Mouse (Mus musculus): ENCODE results near the gene Sox5. TPM values are rescaled to one million over a fixed set of nuclear protein-coding genes. Genes with fewer than 3 reads are reported as not detected.

Gene Sox5
- polyA plus RNA-seq, 1 experiment from 2014 or later: 33.0 TPM

DNA sequence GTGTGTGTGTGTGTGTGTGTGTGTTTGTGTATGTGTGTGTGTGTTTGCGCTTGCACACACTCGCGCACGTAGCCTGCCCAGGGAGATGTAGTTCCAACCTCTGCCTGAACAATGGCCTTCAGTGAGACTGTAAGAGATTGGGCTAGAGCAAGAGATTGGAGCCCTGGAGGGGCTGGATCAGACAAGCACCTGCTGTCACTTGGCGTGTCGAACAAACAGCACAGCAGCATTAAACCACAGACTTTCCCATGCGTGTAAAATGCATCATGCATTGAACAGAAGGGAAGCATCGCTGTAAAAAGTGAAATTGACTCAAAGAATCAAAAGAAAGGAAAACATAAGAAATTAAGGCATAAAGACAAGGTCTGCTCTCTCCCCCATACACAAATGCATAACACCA, 11.1 kb upstream of the Sox5 start:
- no peak overlapping the region for H3K9ac ChIP-seq
- WGBS: 88% methylated on average over 8 of the region's 8 CpGs
- ATAC-seq (ENCODE audit: low FRiP score, low read depth): no peak

DNA sequence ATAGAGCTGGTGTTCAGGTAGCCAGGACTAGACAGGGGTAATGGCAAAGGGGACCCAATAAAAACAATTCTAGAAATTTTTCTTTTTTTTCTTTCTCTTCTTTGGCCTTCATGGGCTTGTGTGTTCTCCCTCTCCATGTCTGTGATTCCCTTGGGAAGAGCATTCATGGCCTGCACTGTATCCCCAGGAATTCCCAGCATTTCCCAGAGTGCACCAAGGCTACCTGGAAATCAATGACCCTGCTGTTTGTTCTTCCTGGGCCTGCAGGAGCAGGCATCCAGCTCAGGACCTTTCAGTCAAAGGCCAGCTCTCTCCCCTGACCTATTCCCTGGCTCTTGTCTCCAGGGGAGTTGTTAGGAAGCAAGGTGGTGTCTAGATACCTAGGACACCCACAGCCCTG, 1.5 kb upstream of the Sox5 start:
- Histone ChIP-seq H3K9ac (no peak overlapping the region), H3K27ac (no peak overlapping the region), H3K4me1 (peaks cover 16% of the 10 kb centered on the region; the same call in 1 of the 2 replicates), H3K27me3 (replicated peaks) (peaks cover 6% of the 10 kb centered on the region), H3K4me2 (replicated peaks) (peak overlapping the region; percentile 93), H3K36me3 (no peaks in the 10 kb centered on the region), H3K9me3 (no peaks in the 10 kb centered on the region), H3K4me3 (no peak overlapping the region)
- ATAC-seq (ENCODE audit: low FRiP score, low read depth): no peak

More for the DNA sequence above, 11.1 kb upstream of the Sox5 start:
- Histone ChIP-seq H3K36me3 (no peaks in the 10 kb centered on the region), H3K4me3 (no peak overlapping the region), H3K4me2 (replicated peaks) (no peak overlapping the region), H3K27ac (no peak overlapping the region), H3K4me1 (no peaks in the 10 kb centered on the region), H3K9me3 (no peaks in the 10 kb centered on the region), H3K27me3 (replicated peaks) (no peaks in the 10 kb centered on the region)

DNA sequence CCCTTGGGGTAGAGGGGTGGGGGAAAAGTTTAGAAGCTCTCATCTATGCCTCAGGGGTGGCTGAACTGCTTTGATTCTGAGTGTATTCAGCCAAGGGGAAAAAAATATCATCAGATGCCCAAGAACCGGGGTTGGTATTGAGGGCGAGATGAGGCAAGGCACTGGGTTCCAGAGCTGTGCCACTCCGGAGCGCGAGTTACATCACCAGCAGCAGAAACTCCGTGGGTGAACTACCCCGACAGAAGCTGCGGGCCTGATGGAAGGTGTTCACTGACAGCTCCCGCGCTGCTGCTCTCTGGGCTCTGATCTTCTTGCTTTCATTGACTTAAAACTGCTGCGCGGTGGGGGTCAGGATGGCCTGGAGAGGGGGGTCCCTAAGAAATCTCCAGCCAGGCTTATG, 1.1 kb upstream of the Sox5 start:
- H3K27ac ChIP-seq: no peak overlapping the region

DNA sequence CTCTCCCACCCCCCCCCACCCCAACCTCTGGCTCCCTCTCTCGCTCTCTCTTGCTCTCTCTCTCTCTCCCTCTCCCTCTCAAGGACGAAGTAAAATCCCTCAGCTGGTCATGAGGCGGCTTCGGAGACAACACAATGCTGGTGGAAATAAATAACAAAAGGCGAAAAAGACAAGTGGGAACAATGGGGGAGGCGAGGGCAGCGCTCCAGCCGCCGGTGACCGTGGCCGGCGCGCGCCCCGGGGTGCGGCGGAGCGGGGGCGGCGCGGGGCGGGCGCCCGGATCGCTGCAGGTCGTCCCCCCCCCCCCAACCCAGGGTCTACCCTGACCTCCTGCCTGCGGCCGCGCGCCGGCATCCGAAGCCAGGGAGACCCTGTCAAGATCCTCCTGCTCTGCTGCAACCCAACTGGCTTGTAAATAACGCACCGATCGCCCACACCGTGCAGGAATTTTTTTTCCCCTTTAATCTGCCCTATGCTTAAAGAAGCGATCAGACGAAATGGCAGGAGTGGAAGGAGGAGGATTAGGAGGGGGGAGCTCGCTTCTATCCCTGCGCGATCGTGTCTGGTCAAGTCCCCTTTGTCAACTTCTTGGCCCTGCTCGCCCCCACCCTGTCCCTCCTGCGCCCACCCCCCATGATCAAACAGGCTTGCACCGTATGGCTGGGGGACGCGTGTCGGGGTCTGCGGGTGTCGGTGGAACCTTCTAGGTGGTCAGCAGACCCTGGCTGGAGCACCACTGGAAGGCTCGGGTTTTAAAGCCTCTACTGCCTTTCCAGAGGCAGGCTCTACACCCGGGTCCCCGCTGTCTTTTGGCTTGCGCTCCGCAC, 467 bp upstream of the Sox5 start:
- H3K36me3 ChIP-seq: no peaks in the 10 kb centered on the region
- peak overlapping the region; percentile 71 for H3K4me3 ChIP-seq
- peaks cover 16% of the 10 kb centered on the region; the same call in 1 of the 2 replicates for H3K4me1 ChIP-seq
- peak; percentile 61 for ATAC-seq (ENCODE audit: low FRiP score, low read depth)
- peak overlapping the region; percentile 93 for H3K4me2 ChIP-seq (replicated peaks)
- no peaks in the 10 kb centered on the region for H3K9me3 ChIP-seq
- no peak overlapping the region for H3K27ac ChIP-seq
- peaks cover 6% of the 10 kb centered on the region for H3K27me3 ChIP-seq (replicated peaks)
- WGBS: under 1% methylated on average over 54 of the region's 55 CpGs
- H3K9ac ChIP-seq: peak overlapping the region; percentile 83

More for the DNA sequence above, 1.1 kb upstream of the Sox5 start:
- WGBS: 6% methylated on average over 12 of the region's 12 CpGs
- H3K4me2 ChIP-seq (replicated peaks): peak overlapping the region; percentile 93
- no peaks in the 10 kb centered on the region for H3K36me3 ChIP-seq
- peaks cover 16% of the 10 kb centered on the region; the same call in 1 of the 2 replicates for H3K4me1 ChIP-seq
- H3K9me3 ChIP-seq: no peaks in the 10 kb centered on the region
- peak overlapping the region; percentile 71 for H3K4me3 ChIP-seq
- ATAC-seq (ENCODE audit: low FRiP score, low read depth): peak; percentile 2; the same call in 1 of the 2 replicates
- H3K27me3 ChIP-seq (replicated peaks): peaks cover 6% of the 10 kb centered on the region
- peak overlapping the region; percentile 83; the same call in 1 of the 2 replicates for H3K9ac ChIP-seq

DNA sequence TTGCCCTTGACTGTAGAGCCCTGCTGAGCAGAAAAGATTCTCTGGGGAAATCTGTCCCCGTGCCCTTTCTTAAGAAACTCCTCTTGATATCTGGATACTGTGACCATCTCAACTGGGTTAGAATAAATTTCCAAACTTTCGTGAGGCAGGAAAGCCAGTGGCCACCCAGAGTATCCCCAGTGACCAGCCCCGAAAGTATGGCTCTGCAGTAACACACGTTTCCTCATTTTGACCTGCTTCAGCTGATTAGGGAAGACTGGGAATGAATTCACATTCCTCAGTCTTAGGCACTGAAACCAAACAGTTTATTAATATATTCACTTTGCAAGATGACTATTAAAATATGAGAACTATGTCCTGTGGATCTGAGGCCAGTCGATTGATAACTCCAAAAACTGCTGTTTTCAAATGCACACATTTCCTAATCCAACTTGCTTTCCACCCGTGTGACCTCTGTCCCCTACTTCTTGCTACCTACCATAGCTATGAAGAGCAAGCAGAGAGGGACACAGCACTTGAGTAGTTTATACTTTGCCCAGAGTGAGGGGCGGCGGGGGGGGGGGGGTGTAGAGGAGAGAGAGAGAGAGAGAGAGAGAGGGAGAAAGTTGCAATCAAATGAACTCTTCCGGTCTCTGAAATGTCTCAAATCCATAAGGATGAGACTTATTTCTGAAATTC, 1.0 kb downstream of the Sox5 start:
- Histone ChIP-seq H3K4me3 (peak overlapping the region; percentile 71), H3K4me1 (peaks cover 16% of the 10 kb centered on the region; the same call in 1 of the 2 replicates), H3K27ac (no peak overlapping the region), H3K36me3 (no peaks in the 10 kb centered on the region), H3K4me2 (replicated peaks) (peak overlapping the region; percentile 93), H3K27me3 (replicated peaks) (peaks cover 6% of the 10 kb centered on the region), H3K9ac (peak overlapping the region; percentile 83; the same call in 1 of the 2 replicates), H3K9me3 (no peaks in the 10 kb centered on the region)
- WGBS: 20% methylated on average over 9 of the region's 9 CpGs
- ATAC-seq (ENCODE audit: low FRiP score, low read depth): no peak

DNA sequence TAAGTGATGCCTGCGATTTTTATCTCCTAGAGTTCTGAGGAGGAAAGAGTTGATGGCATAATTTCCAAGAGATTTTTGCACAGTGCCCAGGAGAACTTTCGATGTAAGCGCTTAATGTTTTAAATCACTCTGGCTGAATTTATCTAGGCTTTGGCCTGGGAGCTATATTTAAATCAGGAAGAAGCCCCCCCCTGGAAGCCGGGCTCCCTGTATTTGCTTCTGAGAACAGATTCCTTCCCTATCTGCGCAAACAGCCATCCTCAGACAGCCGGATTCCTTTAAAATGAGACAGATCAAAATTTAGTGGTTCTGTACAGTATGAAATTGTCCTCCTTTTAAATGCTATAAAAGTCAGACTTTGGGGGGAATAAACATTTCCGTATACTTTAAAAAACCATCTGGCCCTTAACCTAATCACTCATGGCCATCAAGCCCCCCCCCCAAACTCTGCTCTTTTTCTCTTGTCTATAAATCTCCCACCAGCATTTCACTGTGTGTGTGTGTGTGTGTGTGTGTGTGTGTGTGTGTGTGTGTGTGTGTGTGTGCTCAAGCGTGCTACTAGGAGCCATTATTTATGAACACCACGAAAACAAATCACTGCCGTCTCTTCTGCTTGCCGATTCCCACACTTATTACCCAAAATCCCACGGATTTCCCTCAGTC, 1.7 kb downstream of the Sox5 start:
- no peak overlapping the region for H3K27ac ChIP-seq
- no peak overlapping the region for H3K9ac ChIP-seq
- H3K4me3 ChIP-seq: no peak overlapping the region
- peaks cover 17% of the 10 kb centered on the region; the same call in 1 of the 2 replicates for H3K4me1 ChIP-seq
- WGBS: 36% methylated on average over 12 of the region's 12 CpGs
- H3K4me2 ChIP-seq (replicated peaks): peak overlapping the region; percentile 93
- no peaks in the 10 kb centered on the region for H3K9me3 ChIP-seq
- H3K36me3 ChIP-seq: no peaks in the 10 kb centered on the region
- ATAC-seq (ENCODE audit: low FRiP score, low read depth): no peak
- peaks cover 6% of the 10 kb centered on the region for H3K27me3 ChIP-seq (replicated peaks)

DNA sequence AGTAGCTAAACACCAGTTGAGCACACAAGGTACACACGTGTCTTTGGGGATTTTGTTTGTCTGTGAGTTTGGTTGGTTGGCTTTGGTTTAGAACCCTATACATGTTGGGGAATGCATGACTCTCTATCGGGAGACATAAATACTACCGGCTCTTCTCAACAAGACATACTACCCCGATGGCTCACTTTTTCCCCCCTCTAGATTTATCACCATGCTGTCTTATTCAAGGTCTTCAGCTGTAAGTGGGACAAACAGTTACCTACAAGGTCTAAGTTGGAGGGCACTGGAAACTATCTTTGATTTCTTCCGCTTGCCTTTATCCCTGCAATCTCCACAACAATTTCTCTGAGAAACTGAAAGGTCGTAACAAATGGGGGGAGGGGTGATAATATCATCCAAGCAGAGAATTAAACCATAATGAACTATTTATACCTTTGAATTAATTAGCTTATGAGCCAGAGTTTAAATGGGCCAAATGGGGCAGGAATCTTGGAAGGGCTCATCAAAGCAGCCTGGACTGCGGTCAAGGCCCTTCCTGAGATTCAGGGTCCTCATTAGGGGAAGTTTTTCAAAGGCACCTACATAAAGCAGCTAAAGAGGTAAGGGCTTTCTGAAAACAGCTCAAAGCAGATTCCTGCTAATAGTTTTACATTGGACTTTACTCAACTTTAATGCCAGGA, 4.3 kb downstream of the Sox5 start:
- Histone ChIP-seq H3K4me1 (peaks cover 21% of the 10 kb centered on the region; the same call in 1 of the 2 replicates), H3K27me3 (replicated peaks) (peaks cover under 1% of the 10 kb centered on the region; the same call in 1 of the 2 replicates), H3K4me3 (no peak overlapping the region), H3K9ac (no peak overlapping the region), H3K27ac (no peak overlapping the region), H3K36me3 (no peaks in the 10 kb centered on the region), H3K4me2 (replicated peaks) (no peak overlapping the region), H3K9me3 (no peaks in the 10 kb centered on the region)
- 92% methylated on average over 7 of the region's 7 CpGs for WGBS
- ATAC-seq (ENCODE audit: low FRiP score, low read depth): no peak

DNA sequence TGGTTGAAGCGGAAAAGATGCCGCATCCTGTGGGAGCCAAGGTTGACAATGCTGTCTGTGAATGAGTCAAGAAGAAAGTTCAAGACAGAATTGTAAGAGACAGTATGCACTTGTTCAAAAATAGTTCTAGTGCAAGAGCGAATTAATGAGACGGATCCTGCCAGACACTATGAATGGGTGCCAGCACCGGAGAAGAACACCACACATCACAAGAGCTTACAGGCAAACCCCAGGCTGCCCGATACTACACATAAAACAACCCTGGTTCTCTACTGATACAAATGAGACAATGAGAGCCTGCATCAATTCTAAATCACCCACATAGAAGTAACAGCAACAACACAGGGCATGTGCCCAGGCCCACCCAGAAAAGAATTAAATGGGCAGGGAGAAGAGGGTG, 8.0 kb downstream of the Sox5 start:
- Histone ChIP-seq H3K27ac (no peak overlapping the region), H3K9ac (no peak overlapping the region), H3K4me2 (replicated peaks) (no peak overlapping the region), H3K27me3 (replicated peaks) (no peaks in the 10 kb centered on the region), H3K4me3 (no peak overlapping the region), H3K36me3 (no peaks in the 10 kb centered on the region), H3K9me3 (no peaks in the 10 kb centered on the region), H3K4me1 (peaks cover 18% of the 10 kb centered on the region)
- no peak for ATAC-seq (ENCODE audit: low FRiP score, low read depth)
- WGBS: 90% methylated on average over 6 of the region's 6 CpGs

DNA sequence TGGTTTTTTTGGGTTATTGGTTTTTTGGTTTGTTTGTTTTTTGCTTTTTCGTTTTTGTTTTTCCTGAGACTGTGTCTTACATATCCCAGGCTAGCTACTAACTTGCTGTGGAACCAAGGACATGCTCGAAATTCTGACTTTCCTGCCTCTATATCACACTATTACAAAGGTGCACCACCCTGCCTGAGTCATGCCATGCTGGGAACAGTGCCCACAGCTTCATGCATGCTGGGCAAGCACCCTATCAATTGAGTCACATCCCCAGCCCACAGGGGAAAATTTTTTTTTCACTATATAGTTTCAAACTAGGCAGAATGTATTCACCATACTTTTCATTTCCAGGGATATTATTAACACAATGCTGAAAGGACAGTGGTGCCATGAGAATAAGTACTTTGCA, 8.8 kb downstream of the Sox5 start:
- H3K27me3 ChIP-seq (replicated peaks): no peaks in the 10 kb centered on the region
- 83% methylated on average over 2 of the region's 2 CpGs for WGBS
- no peaks in the 10 kb centered on the region for H3K36me3 ChIP-seq
- no peak overlapping the region for H3K9ac ChIP-seq
- no peak overlapping the region for H3K4me3 ChIP-seq
- H3K27ac ChIP-seq: no peak overlapping the region
- no peaks in the 10 kb centered on the region for H3K9me3 ChIP-seq
- no peak for ATAC-seq (ENCODE audit: low FRiP score, low read depth)
- peaks cover 18% of the 10 kb centered on the region for H3K4me1 ChIP-seq
- H3K4me2 ChIP-seq (replicated peaks): no peak overlapping the region

DNA sequence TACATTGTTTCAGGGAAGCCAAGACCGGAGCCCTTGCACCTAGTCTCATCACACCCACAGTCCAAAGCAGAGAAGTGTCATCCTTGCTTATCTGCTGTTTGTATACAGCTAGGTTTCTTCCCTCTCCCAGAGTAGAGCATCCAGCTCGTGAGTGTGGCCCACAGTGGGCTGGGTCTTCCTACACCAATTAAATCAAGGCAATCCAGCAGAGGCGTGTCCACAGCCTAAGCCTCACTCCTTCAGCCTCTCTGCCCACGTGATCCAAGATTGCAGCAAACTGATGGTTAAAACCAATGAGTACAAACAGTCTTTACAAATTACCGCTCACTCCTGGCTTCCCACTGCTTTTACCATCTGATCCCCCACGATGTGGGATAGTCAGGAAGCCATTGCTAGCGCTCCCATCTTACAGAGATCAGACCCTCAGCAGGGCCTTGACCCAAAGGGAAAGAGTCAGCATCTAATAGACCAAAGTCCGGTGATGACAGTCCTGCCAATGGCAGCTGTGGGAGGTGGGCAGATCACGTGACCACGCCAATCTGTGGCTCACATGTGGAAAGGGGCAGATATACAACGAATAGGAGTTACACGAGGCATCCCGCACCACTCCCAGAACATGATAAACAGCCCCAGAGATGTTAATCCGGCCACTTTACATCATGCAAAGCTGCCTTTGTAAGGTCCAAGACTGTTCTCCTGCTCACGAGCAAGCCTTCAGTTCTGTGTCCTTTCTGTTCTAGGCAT, 9.4 kb downstream of the Sox5 start:
- no peaks in the 10 kb centered on the region for H3K27me3 ChIP-seq (replicated peaks)
- no peak overlapping the region for H3K4me3 ChIP-seq
- no peaks in the 10 kb centered on the region for H3K36me3 ChIP-seq
- no peak overlapping the region for H3K27ac ChIP-seq
- H3K4me2 ChIP-seq (replicated peaks): no peak overlapping the region
- H3K9ac ChIP-seq: no peak overlapping the region
- no peaks in the 10 kb centered on the region for H3K9me3 ChIP-seq
- H3K4me1 ChIP-seq: peaks cover 18% of the 10 kb centered on the region
- WGBS: 58% methylated on average over 15 of the region's 15 CpGs
- no peak for ATAC-seq (ENCODE audit: low FRiP score, low read depth)

DNA sequence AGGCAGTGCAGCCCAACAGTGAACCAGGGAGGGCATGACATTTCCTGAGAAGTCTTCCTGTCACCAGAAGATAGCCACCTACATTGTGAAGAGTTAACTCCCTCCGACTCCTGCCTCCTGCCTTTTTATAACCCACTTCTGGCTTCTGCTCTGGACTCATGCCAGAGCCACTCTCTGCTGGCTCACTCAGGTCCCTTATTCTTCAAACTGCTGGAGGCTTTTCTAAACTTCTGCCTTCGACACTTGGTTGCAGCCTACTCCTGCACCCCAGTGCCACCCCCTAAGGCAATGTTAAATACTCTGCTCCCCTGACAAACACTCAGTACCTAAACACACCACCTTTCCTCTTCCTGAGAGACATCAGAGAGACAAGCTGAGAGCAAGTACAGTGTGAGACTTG, 12.7 kb downstream of the Sox5 start:
- H3K4me2 ChIP-seq (replicated peaks): no peak overlapping the region
- 45% methylated on average over 2 of the region's 2 CpGs for WGBS
- ATAC-seq (ENCODE audit: low FRiP score, low read depth): no peak
- no peak overlapping the region for H3K4me3 ChIP-seq
- no peaks in the 10 kb centered on the region for H3K36me3 ChIP-seq
- H3K9ac ChIP-seq: no peak overlapping the region
- H3K27me3 ChIP-seq (replicated peaks): no peaks in the 10 kb centered on the region
- no peak overlapping the region for H3K27ac ChIP-seq
- H3K4me1 ChIP-seq: peaks cover 12% of the 10 kb centered on the region
- no peaks in the 10 kb centered on the region for H3K9me3 ChIP-seq
